In the genomic region with DNA sequence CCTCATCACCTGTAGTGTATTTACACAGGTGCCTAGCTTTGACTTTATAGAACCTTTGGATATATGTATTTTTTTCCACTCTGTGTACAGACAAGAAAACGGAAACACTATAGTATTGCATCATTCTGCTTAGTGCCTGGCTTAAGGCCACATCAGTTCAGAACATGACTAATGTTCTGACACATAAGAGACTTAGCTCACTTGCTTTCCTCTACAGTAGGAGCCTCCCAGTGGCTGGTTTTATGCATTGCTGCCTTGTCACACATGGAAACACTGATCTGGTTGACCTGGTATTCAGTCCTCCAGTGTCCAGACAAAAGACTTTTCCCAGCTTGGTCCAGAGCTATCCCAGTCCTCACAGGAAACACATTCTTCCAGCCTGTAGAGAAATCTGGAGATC, we compare ENCODE assay signal across 7 mouse cellular contexts.
DNase-seq lines count a peak whose midpoint lies in the region; ATAC-seq lines count a peak whose summit lies in the region.

No protein-coding gene starts in this region.

- peak; percentile 41 for DNase-seq in layer of hippocampus, adult 9-11 months
- no peak for DNase-seq in layer of hippocampus, postnatal 25 days (ENCODE audit: extremely low spot score in 1 of 2, low spot score in 1 of 2)
- peak; percentile 78 for DNase-seq in MN1 (ENCODE audit: low spot score)
- DNase-seq in adrenal gland, adult 8-10 months, result peak; percentile 58
- peak; percentile 40 for DNase-seq in lung, postnatal 10 days
- DNase-seq in thymus, postnatal 4 days, result no peak

- no peak for ATAC-seq in megakaryocyte-erythroid progenitor cell, adult 5-6 weeks (replicated peaks; ENCODE audit: low FRiP score, low TSS enrichment, poor library complexity, severe bottlenecking)

Comparison
In these comparisons a context has a peak if more than half of its experiments do, and no peak if none do; other contexts are left out.
1. DNase-seq: peak in layer of hippocampus, adult 9-11 months (single experiment), MN1 (single experiment), adrenal gland, adult 8-10 months (single experiment) and lung, postnatal 10 days (single experiment); none in layer of hippocampus, postnatal 25 days (0 of 2) and thymus, postnatal 4 days (single experiment).